Mouse (Mus musculus) small intestine, adult 2 months (tissue): ENCODE results near the gene Zfp219. TPM values are rescaled to one million over a fixed set of nuclear protein-coding genes. Genes with fewer than 3 reads are reported as not detected.
A peak's percentile ranks its signal among the peaks of the same experiment; 100 is the strongest.

Source experiments
- H3K27ac ChIP-seq: fragments of 200-500 bp; 2 replicates; pipeline ENCODE4 v1.5.1; 2012; ENCODE audit warnings: low read depth, low read length, control low read depth, inconsistent platforms; ENCODE audit not compliant: insufficient read depth
- H3K27me3 ChIP-seq: fragments of 200-500 bp; 2 replicates; pipeline ENCODE4 v1.6.1; 2012; ENCODE audit warnings: mild to moderate bottlenecking, moderate library complexity, low read length, inconsistent platforms; ENCODE audit not compliant: control insufficient read depth, insufficient read depth
- H3K36me3 ChIP-seq: fragments of 200-500 bp; 2 replicates; pipeline ENCODE4 v1.6.1; 2012; ENCODE audit warnings: mild to moderate bottlenecking, low read length, control low read depth, inconsistent platforms; ENCODE audit not compliant: control insufficient read depth, insufficient read depth
- H3K4me1 ChIP-seq: fragments of 200-500 bp; 2 replicates; pipeline ENCODE4 v1.6.1; 2012; ENCODE audit warnings: low read length, inconsistent platforms, mixed read lengths; ENCODE audit not compliant: control insufficient read depth, insufficient read depth, insufficient read length
- H3K4me3 ChIP-seq: fragments of 200-500 bp; 2 replicates; pipeline ENCODE4 v1.5.1; 2012; ENCODE audit warnings: low read depth, mild to moderate bottlenecking, control low read depth, inconsistent platforms, low read length, moderate library complexity
- CTCF ChIP-seq: fragments of 200-500 bp; IDR thresholded peaks from 2 replicates; pipeline ENCODE4 v1.5.1; 2012; ENCODE audit warnings: low read depth, mild to moderate bottlenecking, control low read depth, inconsistent platforms, low read length, moderate library complexity, mixed read lengths; ENCODE audit not compliant: insufficient replicate concordance, insufficient read length; ENCODE audit errors: extremely low read depth
- POLR2A ChIP-seq: fragments of 200-500 bp; IDR thresholded peaks from 2 replicates; pipeline ENCODE4 v1.6.1; 2012; ENCODE audit warnings: low read depth, mild to moderate bottlenecking, control low read depth, inconsistent platforms, low read length, moderate library complexity
- WGBS: fragments of 180-500 bp; shearing (Covaris S2); methylation state at CpG from one replicate; pipeline ENCODE4 v1.1.7; 2018; 5-methylcytosine and 5-hydroxymethylcytosine counted together
- polyA plus RNA-seq: library from polyadenylated mRNA; depleted of rRNA; stranded (reverse); fragments of >200 nt; gene quantifications from 2 replicates; pipeline ENCODE4 v1.2.3, GENCODE M21; 2012

The Zfp219 gene
- polyA plus RNA-seq, 1 experiment = 72.7 TPM

GRCm38 (mm10) chr14:51997483-51997882, 23.1 kb downstream of the Zfp219 start:
- Histone ChIP-seq H3K27me3 (no peaks in the 10 kb centered on the region), H3K4me1 (no peaks in the 10 kb centered on the region), H3K4me3 (no peak overlapping the region), H3K27ac (no peak overlapping the region), H3K36me3 (peaks cover 3% of the 10 kb centered on the region; the same call in 1 of the 2 replicates)
- no peak for TF ChIP-seq CTCF
- no peak for TF ChIP-seq POLR2A
- 93% methylated on average over 14 of the region's 14 CpGs for WGBS

DNA sequence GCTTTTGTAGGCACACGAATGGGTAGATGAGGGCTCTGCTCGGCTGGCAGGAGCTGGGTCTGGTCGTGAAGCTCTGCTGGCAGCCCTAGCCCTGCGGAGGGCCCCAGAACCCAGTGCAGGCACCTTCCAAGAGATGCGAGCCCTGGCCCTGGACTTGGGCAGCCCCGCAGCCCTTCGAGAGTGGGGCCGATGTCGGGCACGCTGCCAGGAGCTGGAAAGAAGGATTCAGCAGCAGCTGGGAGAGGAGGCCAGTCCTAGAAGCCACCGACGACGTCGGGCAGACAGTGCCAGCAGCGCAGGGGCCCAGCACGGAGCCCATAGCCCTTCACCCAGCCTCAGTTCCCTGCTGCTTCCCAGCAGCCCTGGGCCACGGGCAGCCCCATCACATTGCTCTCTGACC, 23.7 kb downstream of the Zfp219 start:
- 69% methylated on average over 17 of the region's 17 CpGs for WGBS
- TF ChIP-seq POLR2A (no peak), CTCF (no peak)
- Histone ChIP-seq H3K36me3 (no peaks in the 10 kb centered on the region), H3K27me3 (no peaks in the 10 kb centered on the region), H3K4me3 (no peak overlapping the region), H3K4me1 (no peaks in the 10 kb centered on the region), H3K27ac (no peak overlapping the region)

DNA sequence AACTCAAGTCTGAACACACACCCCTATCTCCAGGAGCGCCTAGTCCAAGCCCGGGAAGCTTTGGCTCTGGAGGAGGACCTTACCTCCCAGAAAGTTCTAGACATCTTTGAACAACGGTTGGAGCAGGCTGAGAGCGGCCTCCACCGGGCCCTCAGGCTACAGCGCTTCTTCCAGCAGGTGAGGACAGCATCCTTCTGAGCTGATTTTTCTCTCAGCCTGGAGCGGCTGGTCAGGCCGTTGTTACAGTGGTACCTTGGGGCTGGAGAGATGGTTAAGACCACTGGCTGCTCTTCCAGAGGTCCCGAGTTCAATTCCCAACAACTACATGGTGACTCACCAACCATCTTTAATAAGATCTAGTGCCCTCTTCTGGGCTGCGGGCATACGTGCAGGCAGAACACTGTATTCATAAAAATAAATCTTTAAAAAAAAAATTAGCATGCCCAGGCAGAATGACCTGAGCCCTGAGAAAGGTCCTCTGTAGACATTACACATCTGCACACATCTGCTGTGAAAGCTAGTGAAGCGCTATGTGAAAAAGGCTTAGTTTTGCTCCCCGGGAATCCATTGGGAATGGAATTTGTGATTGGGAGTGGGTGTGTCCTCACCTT, 24.2 kb downstream of the Zfp219 start:
- WGBS = 82% methylated on average over 13 of the region's 13 CpGs
- H3K4me3 ChIP-seq = no peak overlapping the region

DNA sequence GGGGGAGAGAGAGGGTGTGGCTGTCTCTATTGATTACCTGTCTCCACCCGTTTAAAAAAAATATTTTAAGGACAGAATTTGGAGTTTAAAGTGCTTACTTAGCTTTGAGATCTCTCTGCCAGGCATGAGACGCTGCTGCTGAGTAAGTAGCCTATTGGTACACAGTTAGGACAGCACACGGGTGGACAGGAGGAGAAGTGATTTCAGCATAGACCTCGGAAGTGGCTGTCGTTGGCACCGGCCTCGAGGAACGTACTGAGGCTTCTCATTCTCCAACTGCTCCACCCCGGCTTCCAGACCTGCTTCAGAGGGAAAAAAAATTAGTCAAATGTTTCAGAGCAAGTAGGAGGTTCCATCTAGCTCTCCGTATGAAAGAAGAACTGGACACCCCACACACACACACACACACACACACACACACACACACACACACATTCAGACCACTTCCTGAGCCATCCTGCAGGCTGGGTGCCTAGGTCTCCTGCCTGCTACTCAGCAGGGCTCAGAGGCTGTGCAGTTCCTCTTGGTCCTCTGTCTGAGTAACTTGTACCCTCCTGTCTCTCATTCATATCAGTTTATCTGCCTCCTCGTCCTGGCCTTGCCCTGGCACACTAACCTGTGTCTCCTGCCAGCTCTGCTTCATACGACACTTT, 25.2 kb downstream of the Zfp219 start:
- TF ChIP-seq POLR2A (no peak), CTCF (no peak)
- no peak overlapping the region for H3K4me3 ChIP-seq
- 54% methylated on average over 12 of the region's 12 CpGs for WGBS
- no peaks in the 10 kb centered on the region for H3K4me1 ChIP-seq
- H3K36me3 ChIP-seq = no peaks in the 10 kb centered on the region
- no peaks in the 10 kb centered on the region for H3K27me3 ChIP-seq
- no peak overlapping the region for H3K27ac ChIP-seq

More for the DNA sequence above, 24.2 kb downstream of the Zfp219 start:
- no peaks in the 10 kb centered on the region for H3K4me1 ChIP-seq
- TF ChIP-seq CTCF (peak; percentile 18; the same call in 1 of the 2 replicates), POLR2A (no peak)
- H3K27me3 ChIP-seq = no peaks in the 10 kb centered on the region
- H3K27ac ChIP-seq = no peak overlapping the region
- no peaks in the 10 kb centered on the region for H3K36me3 ChIP-seq

- Histone ChIP-seq H3K27ac (no peak overlapping the region), H3K27me3 (no peaks in the 10 kb centered on the region), H3K4me1 (no peaks in the 10 kb centered on the region), H3K4me3 (no peak overlapping the region), H3K36me3 (no peaks in the 10 kb centered on the region)
- no peak for TF ChIP-seq CTCF
- no peak for TF ChIP-seq POLR2A
- WGBS = 88% methylated on average over 4 of the region's 4 CpGs
Observed at GRCm38 (mm10) chr14:51994453-51994852, 26.1 kb downstream of the Zfp219 start.

- Histone ChIP-seq H3K4me1 (no peaks in the 10 kb centered on the region; the same call in 1 of the 2 replicates), H3K36me3 (no peaks in the 10 kb centered on the region), H3K27me3 (0 out of 2 replicates have a peak, but pooled peaks cover 4% of the 10 kb centered on the region), H3K27ac (no peak overlapping the region), H3K4me3 (no peak overlapping the region)
- TF ChIP-seq POLR2A (no peak), CTCF (no peak)
- WGBS = 81% methylated on average over 12 of the region's 12 CpGs
Observed at GRCm38 (mm10) chr14:51989461-51989970, 31.0 kb downstream of the Zfp219 start.

- H3K27me3 ChIP-seq = 0 out of 2 replicates have a peak, but pooled peaks cover 8% of the 10 kb centered on the region
- peaks cover 5% of the 10 kb centered on the region for H3K4me1 ChIP-seq
- no peak overlapping the region for H3K27ac ChIP-seq
- TF ChIP-seq CTCF = no peak
- TF ChIP-seq POLR2A = no peak
- H3K4me3 ChIP-seq = no peak overlapping the region
- WGBS = 85% methylated on average over 12 of the region's 12 CpGs
- no peaks in the 10 kb centered on the region for H3K36me3 ChIP-seq
Observed at GRCm38 (mm10) chr14:51988731-51989130, 31.8 kb downstream of the Zfp219 start.
